Mouse (Mus musculus): ENCODE results near the gene Arnt2. TPM values are rescaled to one million over a fixed set of nuclear protein-coding genes. Genes with fewer than 3 reads are reported as not detected.

Gene Arnt2
- polyA plus RNA-seq, 2 experiments: 11.0 to 29.7 TPM

- ATAC-seq (ENCODE audit: low FRiP score, low read depth) (no peak), DNase-seq (ENCODE audit: low spot score) (no peak)
- H3K27ac ChIP-seq (replicated peaks; ENCODE audit: low read depth, low read length): no peak overlapping the region
- H3K9me3 ChIP-seq (ENCODE audit: control insufficient read depth, low read length): no peaks in the 10 kb centered on the region
- no peak for TF ChIP-seq POLR2A (IDR thresholded peaks at IDR 0.05; ENCODE audit: borderline replicate concordance, extremely low read depth, insufficient read depth, insufficient read length)
- no peak overlapping the region for H3K4me2 ChIP-seq (replicated peaks; ENCODE audit: low read depth, low read length, severe bottlenecking)
- H3K4me1 ChIP-seq (ENCODE audit: control insufficient read depth, insufficient read depth, low read length): peaks cover 6% of the 10 kb centered on the region; the same call in 1 of the 2 replicates
- H3K27me3 ChIP-seq (ENCODE audit: control insufficient read depth, insufficient read depth, low read length): no peaks in the 10 kb centered on the region
- peaks cover 16% of the 10 kb centered on the region for H3K36me3 ChIP-seq (ENCODE audit: control insufficient read depth, insufficient read depth, low read length)
- 47% methylated on average over 7 of the region's 7 CpGs for WGBS
- no peak overlapping the region for H3K4me3 ChIP-seq (replicated peaks; ENCODE audit: low read length)
- H3K9ac ChIP-seq (ENCODE audit: low read depth, low read length, severe bottlenecking): no peak overlapping the region
These were observed 160.6 kb downstream of the Arnt2 start for GRCm38 (mm10) chr7:84249381-84249780.

GRCm38 (mm10) chr7:84247960-84248665 lies 161.9 kb downstream of the Arnt2 start:
- Histone ChIP-seq H3K36me3 (ENCODE audit: control insufficient read depth, insufficient read depth, low read length) (peaks cover 16% of the 10 kb centered on the region), H3K27ac (replicated peaks; ENCODE audit: low read depth, low read length) (no peak overlapping the region), H3K4me2 (replicated peaks; ENCODE audit: low read depth, low read length, severe bottlenecking) (no peak overlapping the region), H3K4me1 (ENCODE audit: control insufficient read depth, insufficient read depth, low read length) (peaks cover 6% of the 10 kb centered on the region; the same call in 1 of the 2 replicates), H3K27me3 (ENCODE audit: control insufficient read depth, insufficient read depth, low read length) (no peaks in the 10 kb centered on the region), H3K9ac (ENCODE audit: low read depth, low read length, severe bottlenecking) (no peak overlapping the region), H3K9me3 (ENCODE audit: control insufficient read depth, low read length) (no peaks in the 10 kb centered on the region), H3K4me3 (replicated peaks; ENCODE audit: low read length) (no peak overlapping the region)
- WGBS: 26% methylated on average over 3 of the region's 3 CpGs
- TF ChIP-seq POLR2A (IDR thresholded peaks at IDR 0.05; ENCODE audit: borderline replicate concordance, extremely low read depth, insufficient read depth, insufficient read length): no peak
- ATAC-seq (ENCODE audit: low FRiP score, low read depth): no peak
- DNase-seq (ENCODE audit: low spot score): no peak

- ATAC-seq (ENCODE audit: low FRiP score, low read depth) (no peak), DNase-seq (ENCODE audit: low spot score) (no peak)
- Histone ChIP-seq H3K9me3 (ENCODE audit: control insufficient read depth, low read length) (no peaks in the 10 kb centered on the region), H3K4me3 (replicated peaks; ENCODE audit: low read length) (no peak overlapping the region), H3K36me3 (ENCODE audit: control insufficient read depth, insufficient read depth, low read length) (peaks cover 9% of the 10 kb centered on the region; the same call in 1 of the 2 replicates), H3K27me3 (ENCODE audit: control insufficient read depth, insufficient read depth, low read length) (no peaks in the 10 kb centered on the region), H3K4me1 (ENCODE audit: control insufficient read depth, insufficient read depth, low read length) (peaks cover 6% of the 10 kb centered on the region; the same call in 1 of the 2 replicates), H3K4me2 (replicated peaks; ENCODE audit: low read depth, low read length, severe bottlenecking) (no peak overlapping the region), H3K27ac (replicated peaks; ENCODE audit: low read depth, low read length) (no peak overlapping the region), H3K9ac (ENCODE audit: low read depth, low read length, severe bottlenecking) (no peak overlapping the region)
- 88% methylated on average over 5 of the region's 5 CpGs for WGBS
- TF ChIP-seq POLR2A (IDR thresholded peaks at IDR 0.05; ENCODE audit: borderline replicate concordance, extremely low read depth, insufficient read depth, insufficient read length): no peak
These were observed 163.1 kb downstream of the Arnt2 start for GRCm38 (mm10) chr7:84246878-84247277.

- 69% methylated on average over 2 of the region's 2 CpGs for WGBS
- no peak overlapping the region for H3K27ac ChIP-seq (replicated peaks; ENCODE audit: low read depth, low read length)
- H3K4me3 ChIP-seq (replicated peaks; ENCODE audit: low read length): no peak overlapping the region
- peaks cover 6% of the 10 kb centered on the region; the same call in 1 of the 2 replicates for H3K4me1 ChIP-seq (ENCODE audit: control insufficient read depth, insufficient read depth, low read length)
- ATAC-seq (ENCODE audit: low FRiP score, low read depth): no peak
- H3K4me2 ChIP-seq (replicated peaks; ENCODE audit: low read depth, low read length, severe bottlenecking): no peak overlapping the region
- no peaks in the 10 kb centered on the region for H3K27me3 ChIP-seq (ENCODE audit: control insufficient read depth, insufficient read depth, low read length)
- TF ChIP-seq POLR2A (IDR thresholded peaks at IDR 0.05; ENCODE audit: borderline replicate concordance, extremely low read depth, insufficient read depth, insufficient read length): no peak
- DNase-seq (ENCODE audit: low spot score): no peak
- no peak overlapping the region for H3K9ac ChIP-seq (ENCODE audit: low read depth, low read length, severe bottlenecking)
- H3K36me3 ChIP-seq (ENCODE audit: control insufficient read depth, insufficient read depth, low read length): peaks cover 5% of the 10 kb centered on the region; the same call in 1 of the 2 replicates
- no peaks in the 10 kb centered on the region for H3K9me3 ChIP-seq (ENCODE audit: control insufficient read depth, low read length)
These were observed 163.9 kb downstream of the Arnt2 start for GRCm38 (mm10) chr7:84246093-84246492.

GRCm38 (mm10) chr7:84240406-84240805 lies 169.6 kb downstream of the Arnt2 start:
- 77% methylated on average over 3 of the region's 3 CpGs for WGBS
- Histone ChIP-seq H3K4me1 (ENCODE audit: control insufficient read depth, insufficient read depth, low read length) (no peaks in the 10 kb centered on the region), H3K9ac (ENCODE audit: low read depth, low read length, severe bottlenecking) (no peak overlapping the region), H3K4me3 (replicated peaks; ENCODE audit: low read length) (no peak overlapping the region), H3K27ac (replicated peaks; ENCODE audit: low read depth, low read length) (no peak overlapping the region), H3K9me3 (ENCODE audit: control insufficient read depth, low read length) (no peaks in the 10 kb centered on the region), H3K36me3 (ENCODE audit: control insufficient read depth, insufficient read depth, low read length) (no peaks in the 10 kb centered on the region), H3K27me3 (ENCODE audit: control insufficient read depth, insufficient read depth, low read length) (no peaks in the 10 kb centered on the region), H3K4me2 (replicated peaks; ENCODE audit: low read depth, low read length, severe bottlenecking) (no peak overlapping the region)
- ATAC-seq (ENCODE audit: low FRiP score, low read depth) (no peak), DNase-seq (ENCODE audit: low spot score) (no peak)
- no peak for TF ChIP-seq POLR2A (IDR thresholded peaks at IDR 0.05; ENCODE audit: borderline replicate concordance, extremely low read depth, insufficient read depth, insufficient read length)
